Mouse (Mus musculus) testis, adult 2 months (tissue): ENCODE data around the gene Ercc5.

Experiments
- CTCF ChIP-seq: fragments of 200-500 bp; IDR thresholded peaks from 2 replicates; pipeline ENCODE4 v1.5.1; 2012; ENCODE audit warnings: low read depth, mild to moderate bottlenecking, inconsistent platforms, low read length, moderate library complexity; ENCODE audit not compliant: control insufficient read depth, insufficient read depth, insufficient replicate concordance
- POLR2A ChIP-seq: fragments of 200-500 bp; IDR thresholded peaks from 2 replicates; pipeline ENCODE4 v1.6.1; 2012; ENCODE audit warnings: low read depth, mild to moderate bottlenecking, inconsistent platforms, low read length, moderate library complexity; ENCODE audit not compliant: control insufficient read depth

GRCm38 (mm10) chr1:44217118-44217517 lies 69.6 kb downstream of the Ercc5 start:
- no peak for TF ChIP-seq POLR2A
- TF ChIP-seq CTCF, result no peak
